Mouse (Mus musculus): ENCODE data around the gene Sbds.

Gene Sbds

DNA sequence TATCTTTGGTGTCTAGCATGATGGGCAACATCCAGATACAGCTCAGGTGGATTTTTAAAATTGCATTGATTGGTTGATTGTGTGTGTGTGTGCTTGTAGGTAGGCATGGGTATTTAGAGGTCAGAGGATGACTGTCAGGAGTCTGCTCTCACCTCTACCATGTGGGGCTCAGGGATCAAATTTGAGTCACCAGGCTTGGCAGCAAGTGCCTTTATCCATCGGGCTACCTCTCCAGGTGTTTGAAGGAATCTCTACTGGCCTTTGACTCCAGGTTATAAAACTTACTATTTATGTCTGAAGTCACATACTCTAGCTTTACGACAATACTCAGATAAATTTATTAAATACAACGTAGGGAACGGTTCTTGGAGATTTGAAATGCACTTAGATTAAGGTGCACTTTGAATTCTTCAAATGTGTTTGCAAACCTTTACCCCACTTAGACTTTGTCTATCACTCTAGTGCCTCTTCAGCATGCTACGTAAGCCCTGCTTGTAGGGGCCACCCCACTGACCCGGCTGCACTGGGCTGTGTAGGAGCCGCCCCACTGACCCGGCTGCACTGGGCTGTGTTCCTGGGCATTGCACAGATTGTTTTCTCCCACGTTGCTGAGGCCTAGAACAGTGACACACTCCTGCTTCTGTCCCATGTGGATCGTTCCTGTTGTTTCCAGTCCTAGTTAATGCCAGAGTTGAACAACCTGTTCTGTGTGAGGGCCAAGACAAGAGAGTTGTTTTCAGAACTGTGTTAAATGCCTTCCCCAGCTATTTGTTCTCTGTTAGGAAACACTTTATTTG is 54.9 kb downstream of the Sbds start:
- in situ Hi-C loops (cut with MboI) = no loop called here

DNA sequence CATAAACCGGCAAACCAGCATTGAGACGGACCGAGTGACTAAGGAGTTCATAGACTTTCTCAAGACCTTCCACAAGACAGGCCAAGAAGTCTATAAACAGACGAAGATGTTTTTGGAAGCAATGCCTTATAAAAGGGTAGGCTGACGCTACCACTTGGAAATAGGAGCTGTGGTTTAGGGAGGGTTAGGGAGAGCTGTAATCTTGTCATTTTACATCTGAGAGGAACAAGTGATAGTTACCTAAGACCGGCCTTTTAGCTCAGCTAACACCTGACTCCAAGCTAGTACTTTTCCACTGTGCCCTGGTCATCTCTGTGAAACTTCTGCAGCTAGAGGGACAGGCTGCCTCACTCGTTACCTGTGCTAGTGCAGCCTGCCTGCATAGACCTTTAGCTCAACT is 57.3 kb downstream of the Sbds start:
- in situ Hi-C loops (cut with MboI) = no loop called here

DNA sequence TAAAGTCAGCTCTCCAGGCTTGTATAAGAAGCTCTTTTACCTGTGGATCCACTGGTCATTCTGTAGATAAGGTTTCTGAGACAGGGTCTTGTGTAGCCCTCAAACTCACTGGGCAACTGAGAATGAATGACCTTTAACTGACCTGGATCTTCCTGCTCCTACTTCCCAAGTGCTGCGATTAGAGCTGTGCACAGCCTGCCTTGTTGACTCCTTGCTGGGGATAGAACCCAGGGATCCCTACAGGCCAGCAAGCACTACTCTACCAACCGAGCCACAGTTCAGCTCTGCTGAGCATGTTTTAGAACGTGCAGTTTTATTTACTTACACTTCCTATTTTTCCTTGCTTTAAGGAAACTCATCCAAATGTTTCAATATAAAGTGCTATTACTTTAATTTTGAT is 57.9 kb downstream of the Sbds start:
- in situ Hi-C loops (cut with MboI) = no loop called here

DNA sequence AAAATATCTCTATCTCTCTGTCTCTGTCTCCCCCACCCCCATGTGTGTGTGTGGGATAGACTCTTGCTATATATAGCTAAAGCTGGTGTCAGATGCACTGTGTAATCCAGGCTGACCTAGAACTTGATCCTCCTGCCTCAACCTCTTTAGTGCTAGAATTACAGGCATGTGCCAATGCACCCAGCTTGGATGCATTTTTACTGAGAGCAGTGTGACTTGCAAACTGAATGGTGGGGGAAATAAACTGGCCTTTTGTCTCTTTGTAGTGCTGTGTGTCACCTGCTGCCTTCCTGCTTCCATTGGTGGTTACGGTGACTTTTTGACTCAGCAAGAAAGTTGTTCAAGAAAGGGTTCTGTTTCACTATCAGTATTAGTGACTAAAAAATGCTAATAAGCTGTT is 59.0 kb downstream of the Sbds start:
- in situ Hi-C loops (cut with MboI) = no loop called here
